Mouse (Mus musculus): ENCODE measurements around the gene Sptlc2. TPM values are rescaled to one million over a fixed set of nuclear protein-coding genes. Genes with fewer than 3 reads are reported as not detected.
"Not testable (repeated sequence)": the region's sequence is repeated elsewhere in the genome, so short reads cannot be mapped to it uniquely, and the experiment has no call there.

The Sptlc2 gene
- polyA plus RNA-seq, 1 experiment, result 0.80 TPM

DNA sequence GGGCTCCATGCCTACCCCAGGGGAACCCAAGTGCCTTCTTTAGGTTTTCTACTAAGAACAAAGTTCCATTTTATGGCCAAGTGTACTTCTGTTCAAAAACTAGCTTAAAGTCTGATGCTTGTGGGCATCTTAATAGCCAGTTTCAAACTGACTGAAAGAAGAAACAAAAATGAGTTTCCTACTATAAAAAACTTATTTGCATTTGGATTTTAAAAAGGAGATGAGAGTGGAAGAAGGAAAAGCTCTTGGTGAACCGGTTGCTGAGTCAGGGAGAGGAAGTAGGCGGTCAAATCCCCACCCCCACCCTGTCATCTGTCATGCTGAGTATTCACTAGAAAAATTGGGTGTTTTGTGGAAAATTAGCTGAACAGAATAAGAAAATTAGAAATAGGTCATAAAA is 57.9 kb downstream of the Sptlc2 start:
- Histone ChIP-seq H3K4me1 (ENCODE audit: control insufficient read depth) (no peaks in the 10 kb centered on the region), H3K9me3 (ENCODE audit: control insufficient read depth, low read length) (no peaks in the 10 kb centered on the region), H3K36me3 (ENCODE audit: control insufficient read depth) (peaks cover 3% of the 10 kb centered on the region; the same call in 1 of the 2 replicates), H3K4me3 (replicated peaks) (no peak overlapping the region), H3K27me3 (ENCODE audit: control insufficient read depth) (no peaks in the 10 kb centered on the region)
- TF ChIP-seq TAL1 (IDR thresholded peaks at IDR 0.05; ENCODE audit: low read length), result no peak
- TF ChIP-seq GATA1 (IDR thresholded peaks at IDR 0.05; ENCODE audit: low read length), result no peak

DNA sequence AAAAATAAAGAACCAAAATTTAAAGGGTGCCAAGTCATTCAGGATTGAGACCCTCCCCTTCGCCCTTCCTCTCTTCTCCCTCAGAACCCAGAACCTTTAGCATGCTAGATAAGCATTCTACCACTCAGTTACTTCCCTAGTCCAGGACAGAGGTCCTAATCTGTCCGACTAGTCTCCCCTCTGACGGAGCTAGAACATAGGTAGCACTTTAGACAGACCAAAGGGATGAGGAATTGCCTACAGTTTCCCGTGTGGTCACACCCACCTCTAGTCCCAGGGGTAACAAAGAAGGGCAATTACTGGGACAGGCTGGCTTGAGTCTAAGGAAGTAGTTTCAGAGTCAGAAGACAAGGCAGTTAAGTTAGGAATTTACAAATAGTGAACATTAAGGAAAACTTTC is 60.1 kb downstream of the Sptlc2 start:
- no peak overlapping the region for H3K4me3 ChIP-seq (replicated peaks)
- TF ChIP-seq TAL1 (IDR thresholded peaks at IDR 0.05; ENCODE audit: low read length) (no peak), GATA1 (IDR thresholded peaks at IDR 0.05; ENCODE audit: low read length) (no peak)
- H3K36me3 ChIP-seq (ENCODE audit: control insufficient read depth), result peaks cover 3% of the 10 kb centered on the region; the same call in 1 of the 2 replicates
- H3K27me3 ChIP-seq (ENCODE audit: control insufficient read depth), result no peaks in the 10 kb centered on the region
- no peaks in the 10 kb centered on the region for H3K4me1 ChIP-seq (ENCODE audit: control insufficient read depth)
- no peaks in the 10 kb centered on the region for H3K9me3 ChIP-seq (ENCODE audit: control insufficient read depth, low read length)

DNA sequence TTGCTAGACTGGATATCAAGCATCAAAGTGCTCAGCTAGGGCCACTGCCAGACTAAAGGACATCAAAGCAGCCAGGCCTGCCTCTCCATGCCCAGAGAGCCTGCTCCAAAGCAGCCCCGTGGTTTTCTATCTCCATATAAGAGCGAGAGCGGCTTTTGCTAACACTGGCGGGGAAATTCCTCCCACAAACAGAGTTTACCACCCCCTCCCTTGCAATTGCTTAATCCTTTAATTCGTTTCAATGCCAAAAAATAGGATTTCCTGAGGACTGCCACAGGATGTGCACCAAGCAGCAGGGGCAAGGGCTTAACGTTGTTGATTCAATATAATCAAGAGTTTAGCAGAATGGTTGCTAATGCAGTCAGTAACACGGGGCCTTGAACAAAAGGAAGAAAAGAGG is 60.5 kb downstream of the Sptlc2 start:
- Histone ChIP-seq H3K27me3 (ENCODE audit: control insufficient read depth) (no peaks in the 10 kb centered on the region), H3K36me3 (ENCODE audit: control insufficient read depth) (peaks cover 3% of the 10 kb centered on the region; the same call in 1 of the 2 replicates), H3K9me3 (ENCODE audit: control insufficient read depth, low read length) (no peaks in the 10 kb centered on the region), H3K4me3 (replicated peaks) (no peak overlapping the region), H3K4me1 (ENCODE audit: control insufficient read depth) (no peaks in the 10 kb centered on the region)
- TF ChIP-seq GATA1 (IDR thresholded peaks at IDR 0.05; ENCODE audit: low read length), result no peak
- no peak for TF ChIP-seq TAL1 (IDR thresholded peaks at IDR 0.05; ENCODE audit: low read length)

DNA sequence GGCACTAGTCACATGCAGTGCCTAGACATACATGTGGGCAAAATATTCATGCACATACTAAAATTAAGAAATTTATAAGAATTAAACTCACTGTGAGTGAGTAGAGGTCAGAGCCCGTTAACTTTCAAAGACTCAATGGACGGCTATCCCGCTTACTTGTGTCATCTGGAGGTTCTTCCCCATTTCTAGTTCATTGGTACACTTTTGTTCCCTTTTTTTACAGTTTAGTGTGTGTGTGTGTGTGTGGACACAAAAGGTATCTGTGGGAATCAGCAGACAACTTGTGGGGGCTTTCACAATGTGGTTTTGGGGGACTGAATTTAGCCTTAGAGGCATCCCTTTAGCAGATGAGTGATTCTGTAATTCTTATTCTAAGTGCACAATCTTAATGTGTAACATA is 62.7 kb downstream of the Sptlc2 start:
- Histone ChIP-seq H3K4me1 (ENCODE audit: control insufficient read depth) (no peaks in the 10 kb centered on the region), H3K4me3 (replicated peaks) (no peak overlapping the region), H3K9me3 (ENCODE audit: control insufficient read depth, low read length) (no peaks in the 10 kb centered on the region), H3K27me3 (ENCODE audit: control insufficient read depth) (no peaks in the 10 kb centered on the region), H3K36me3 (ENCODE audit: control insufficient read depth) (no peaks in the 10 kb centered on the region; the same call in 1 of the 2 replicates)
- TF ChIP-seq TAL1 (IDR thresholded peaks at IDR 0.05; ENCODE audit: low read length) (no peak), GATA1 (IDR thresholded peaks at IDR 0.05; ENCODE audit: low read length) (no peak)

DNA sequence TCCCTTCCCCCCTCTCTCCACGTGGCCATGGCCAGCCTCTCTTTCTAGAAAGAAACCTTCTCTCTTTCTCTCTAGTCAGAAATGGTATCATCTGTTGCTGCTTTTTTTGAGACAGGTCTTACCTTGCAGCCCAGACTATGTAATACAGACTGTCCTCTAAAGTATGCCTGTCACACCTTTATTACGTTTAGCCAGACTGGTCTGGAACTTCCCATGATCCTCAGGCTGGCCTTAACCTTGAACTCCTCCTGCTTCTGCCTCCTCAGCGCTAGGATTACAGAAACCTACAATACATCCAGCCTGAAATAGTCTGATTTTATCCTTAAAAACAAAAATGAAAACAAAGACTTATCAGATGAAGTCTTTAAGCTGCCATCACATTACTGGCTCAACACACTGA is 68.9 kb downstream of the Sptlc2 start:
- TF ChIP-seq GATA1 (IDR thresholded peaks at IDR 0.05; ENCODE audit: low read length), result no peak
- no peak for TF ChIP-seq TAL1 (IDR thresholded peaks at IDR 0.05; ENCODE audit: low read length)
- H3K4me3 ChIP-seq (replicated peaks), result no peak overlapping the region
- H3K36me3 ChIP-seq (ENCODE audit: control insufficient read depth), result no peaks in the 10 kb centered on the region; the same call in 1 of the 2 replicates
- no peaks in the 10 kb centered on the region for H3K4me1 ChIP-seq (ENCODE audit: control insufficient read depth)
- H3K27me3 ChIP-seq (ENCODE audit: control insufficient read depth), result no peaks in the 10 kb centered on the region
- H3K9me3 ChIP-seq (ENCODE audit: control insufficient read depth, low read length), result no peaks in the 10 kb centered on the region

DNA sequence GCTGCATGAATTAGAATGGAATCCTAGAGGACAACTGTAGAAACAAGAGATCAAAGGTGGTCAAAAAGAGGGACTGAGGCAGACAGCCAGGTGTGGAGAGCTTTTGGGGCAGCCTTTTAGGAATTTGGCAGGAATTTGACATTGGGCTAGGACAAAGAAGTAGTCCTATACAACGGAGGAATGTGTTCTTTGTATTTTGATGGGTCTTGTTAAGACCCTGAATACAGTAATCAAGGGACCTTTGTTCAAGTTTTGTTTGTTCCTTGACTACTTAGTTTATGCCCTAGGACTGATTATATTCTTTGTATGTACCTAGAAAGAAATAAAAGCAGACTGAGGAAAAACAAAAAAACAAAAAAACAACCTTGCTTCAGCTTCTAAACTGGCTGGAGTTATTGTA is 70.2 kb downstream of the Sptlc2 start:
- Histone ChIP-seq H3K27me3 (ENCODE audit: control insufficient read depth) (no peaks in the 10 kb centered on the region), H3K36me3 (ENCODE audit: control insufficient read depth) (no peaks in the 10 kb centered on the region; the same call in 1 of the 2 replicates), H3K4me1 (ENCODE audit: control insufficient read depth) (no peaks in the 10 kb centered on the region), H3K9me3 (ENCODE audit: control insufficient read depth, low read length) (no peaks in the 10 kb centered on the region), H3K4me3 (replicated peaks) (no peak overlapping the region)
- no peak for TF ChIP-seq GATA1 (IDR thresholded peaks at IDR 0.05; ENCODE audit: low read length)
- TF ChIP-seq TAL1 (IDR thresholded peaks at IDR 0.05; ENCODE audit: low read length), result no peak

DNA sequence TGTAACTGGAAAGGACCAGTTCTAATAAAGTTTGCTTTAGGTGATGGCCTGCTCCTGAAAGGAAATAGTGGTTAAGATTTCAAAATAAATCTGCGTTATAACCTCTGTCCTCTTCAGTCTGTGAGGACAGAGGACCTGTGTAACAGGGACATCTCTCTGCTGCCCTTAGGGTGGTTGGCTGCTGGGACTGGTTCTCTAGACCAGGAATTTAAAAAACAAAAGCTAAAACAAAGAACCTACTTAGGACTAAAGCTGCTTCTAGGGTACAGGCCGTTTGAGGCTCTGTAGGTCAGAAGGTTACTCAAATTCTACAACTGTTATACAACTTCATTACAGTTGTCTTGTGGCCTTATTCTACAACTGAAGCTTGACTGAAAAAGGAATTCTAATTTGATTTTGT is 75.1 kb downstream of the Sptlc2 start:
- Histone ChIP-seq H3K9me3 (ENCODE audit: control insufficient read depth, low read length) (no peaks in the 10 kb centered on the region), H3K4me1 (ENCODE audit: control insufficient read depth) (no peaks in the 10 kb centered on the region), H3K4me3 (replicated peaks) (no peak overlapping the region), H3K27me3 (ENCODE audit: control insufficient read depth) (no peaks in the 10 kb centered on the region), H3K36me3 (ENCODE audit: control insufficient read depth) (peaks cover 20% of the 10 kb centered on the region)
- TF ChIP-seq GATA1 (IDR thresholded peaks at IDR 0.05; ENCODE audit: low read length) (no peak), TAL1 (IDR thresholded peaks at IDR 0.05; ENCODE audit: low read length) (no peak)

DNA sequence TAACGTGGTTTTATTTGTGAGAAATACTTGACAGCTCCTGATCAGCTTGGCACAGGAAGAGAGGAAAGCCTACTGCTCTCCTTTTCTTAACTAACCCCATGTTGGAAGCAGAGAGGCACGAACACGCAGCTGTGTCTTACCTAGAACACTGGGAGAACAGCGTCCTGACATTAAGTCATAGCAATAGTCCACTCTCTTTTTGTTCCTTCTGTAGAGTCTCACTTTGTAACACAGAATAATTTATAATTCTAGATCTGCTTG is 81.6 kb downstream of the Sptlc2 start:
- H3K27me3 ChIP-seq (ENCODE audit: control insufficient read depth); H3K9me3 ChIP-seq (ENCODE audit: control insufficient read depth, low read length); H3K4me3 ChIP-seq (replicated peaks); H3K4me1 ChIP-seq (ENCODE audit: control insufficient read depth): not testable (repeated sequence)
- H3K36me3 ChIP-seq (ENCODE audit: control insufficient read depth), result peaks cover 15% of the 10 kb centered on the region

DNA sequence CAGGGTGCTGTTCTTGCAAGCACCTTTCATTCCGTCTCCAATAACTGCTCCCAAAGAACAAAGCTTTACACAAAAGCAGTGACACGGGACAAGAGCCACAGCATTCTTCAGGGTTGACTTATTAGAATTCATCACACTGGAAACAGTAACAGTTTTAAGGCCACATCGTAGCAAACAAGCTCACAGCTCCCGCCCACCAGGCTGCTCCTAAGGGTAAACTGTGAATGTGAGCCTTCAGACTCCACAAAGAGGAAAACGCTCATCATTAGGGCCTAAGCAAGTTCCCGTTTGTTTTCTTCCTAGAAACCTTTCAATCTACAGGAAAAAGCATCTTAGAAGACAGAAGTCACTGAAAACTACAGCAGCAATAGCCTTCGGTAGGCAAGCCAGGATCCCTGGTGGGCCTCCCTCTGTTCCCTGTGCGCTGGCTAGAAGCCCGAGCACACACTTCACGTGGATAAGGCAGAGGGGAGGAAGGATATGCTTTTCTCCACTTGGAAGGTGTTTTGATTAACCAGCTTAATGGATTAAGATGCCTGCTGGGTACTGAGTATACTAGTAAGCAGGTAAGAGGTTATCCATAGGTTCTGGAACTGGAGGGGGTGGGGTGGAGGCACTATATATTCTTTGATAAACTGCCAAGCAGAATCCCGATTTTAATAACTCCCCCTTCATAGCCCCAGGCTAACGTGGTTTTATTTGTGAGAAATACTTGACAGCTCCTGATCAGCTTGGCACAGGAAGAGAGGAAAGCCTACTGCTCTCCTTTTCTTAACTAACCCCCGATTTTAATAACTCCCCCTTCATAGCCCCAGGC is 82.2 kb downstream of the Sptlc2 start:
- peaks cover 15% of the 10 kb centered on the region for H3K36me3 ChIP-seq (ENCODE audit: control insufficient read depth)
- no peak overlapping the region for H3K4me3 ChIP-seq (replicated peaks)
- TF ChIP-seq TAL1 (IDR thresholded peaks at IDR 0.05; ENCODE audit: low read length) (no peak), GATA1 (IDR thresholded peaks at IDR 0.05; ENCODE audit: low read length) (no peak)
- no peaks in the 10 kb centered on the region for H3K4me1 ChIP-seq (ENCODE audit: control insufficient read depth)
- H3K27me3 ChIP-seq (ENCODE audit: control insufficient read depth), result peaks cover 15% of the 10 kb centered on the region
- no peaks in the 10 kb centered on the region for H3K9me3 ChIP-seq (ENCODE audit: control insufficient read depth, low read length)

DNA sequence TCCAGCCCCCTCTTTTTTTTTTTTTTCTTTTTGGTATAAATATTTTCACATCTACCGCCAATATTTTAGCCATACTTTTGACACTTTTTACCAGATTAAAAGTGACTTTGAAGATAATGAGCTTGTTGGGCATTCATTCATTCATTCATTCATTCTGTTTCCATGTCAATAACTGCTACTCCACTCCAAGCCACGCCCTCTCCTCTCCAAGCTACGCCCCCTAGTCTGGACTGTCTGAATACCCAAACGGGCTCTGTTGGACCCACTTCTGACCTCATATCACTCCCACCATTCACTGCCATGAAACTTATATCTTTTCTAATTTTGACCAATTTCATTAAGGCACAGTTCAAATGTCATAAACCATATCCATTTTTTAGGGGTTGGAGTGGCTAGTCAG is 87.0 kb downstream of the Sptlc2 start:
- H3K36me3 ChIP-seq (ENCODE audit: control insufficient read depth), result no peaks in the 10 kb centered on the region
- no peak overlapping the region for H3K4me3 ChIP-seq (replicated peaks)
- TF ChIP-seq TAL1 (IDR thresholded peaks at IDR 0.05; ENCODE audit: low read length) (no peak), GATA1 (IDR thresholded peaks at IDR 0.05; ENCODE audit: low read length) (no peak)
- peaks cover 15% of the 10 kb centered on the region for H3K4me1 ChIP-seq (ENCODE audit: control insufficient read depth)
- peaks cover 45% of the 10 kb centered on the region for H3K27me3 ChIP-seq (ENCODE audit: control insufficient read depth)
- H3K9me3 ChIP-seq (ENCODE audit: control insufficient read depth, low read length), result peaks cover 5% of the 10 kb centered on the region; the same call in 1 of the 2 replicates

Data from erythroblast, embryonic 14.5 days (primary cell).